Mouse (Mus musculus) brain, embryonic 18.5 days (tissue): ENCODE results near the gene Atrip.
A peak's percentile ranks its signal among the peaks of the same experiment; 100 is the strongest.

Source experiments
- DNase-seq: peaks from one replicate; pipeline ENCODE4 v3.0.0-alpha.2; 2012; ENCODE audit warnings: low read depth, low spot score

The Atrip gene

GRCm38 (mm10) chr9:109073661-109074573 is at the start of gene Atrip:
TSS of gene Atrip (minus strand) at chr9:109074124.
- peak; percentile 85 for DNase-seq

DNA sequence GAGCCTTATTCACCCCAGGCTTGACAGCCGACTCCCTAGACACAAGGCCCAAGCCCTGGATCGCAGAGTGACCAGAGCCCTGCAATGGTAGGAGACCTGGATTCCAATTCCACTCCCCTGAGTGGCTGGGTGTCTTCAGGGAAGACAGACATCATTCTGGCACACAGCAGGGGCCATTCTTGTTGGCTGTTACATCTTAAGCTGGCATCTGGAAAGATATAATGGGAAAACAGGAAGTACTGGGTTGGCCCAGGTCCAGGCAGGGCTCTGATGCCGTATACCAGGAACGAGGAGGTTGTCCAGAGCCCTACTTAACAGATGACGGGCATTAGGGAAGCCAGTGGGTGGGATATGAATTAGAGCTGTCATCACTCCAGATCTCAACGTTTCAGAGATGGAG is 49.3 kb upstream of the Atrip start:
- DNase-seq: no peak

DNA sequence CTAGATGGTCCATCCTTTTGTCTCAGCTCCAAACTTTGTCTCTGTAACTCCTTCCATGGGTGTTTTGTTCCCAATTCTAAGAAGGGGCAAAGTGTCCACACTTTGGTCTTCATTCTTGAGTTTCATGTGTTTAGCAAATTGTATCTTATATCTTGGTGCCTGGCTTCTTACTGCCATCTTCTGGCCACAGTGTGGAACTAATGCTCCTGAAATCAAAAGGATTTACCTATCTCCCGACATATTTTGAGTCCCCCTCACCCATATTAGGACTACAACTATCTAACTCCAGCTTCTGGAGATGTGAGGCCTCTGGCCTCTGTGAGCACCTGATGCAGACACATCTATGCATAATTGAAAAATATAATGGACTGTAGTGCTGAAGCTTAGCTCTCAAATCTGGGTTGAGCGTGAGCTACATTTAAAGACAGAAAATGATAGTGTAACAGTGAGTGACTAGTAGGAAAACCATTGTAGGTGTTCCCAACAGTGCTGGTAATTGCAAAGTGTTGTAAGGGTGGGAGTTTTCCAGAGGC is 48.7 kb upstream of the Atrip start:
- DNase-seq: no peak

GRCm38 (mm10) chr9:109120956-109121355 is 47.0 kb upstream of the Atrip start:
- DNase-seq: no peak

- DNase-seq: no peak
These were observed 45.6 kb upstream of the Atrip start for GRCm38 (mm10) chr9:109119571-109119970.

GRCm38 (mm10) chr9:109118106-109118505 is 44.2 kb upstream of the Atrip start:
- no peak for DNase-seq

GRCm38 (mm10) chr9:109116205-109116604 is 42.3 kb upstream of the Atrip start:
- no peak for DNase-seq

GRCm38 (mm10) chr9:109114871-109115270 is 40.9 kb upstream of the Atrip start:
- no peak for DNase-seq

GRCm38 (mm10) chr9:109114276-109114675 is 40.4 kb upstream of the Atrip start:
- no peak for DNase-seq

- no peak for DNase-seq
These were observed 39.4 kb upstream of the Atrip start for GRCm38 (mm10) chr9:109113331-109113730.

- DNase-seq: no peak
These were observed 37.7 kb upstream of the Atrip start for GRCm38 (mm10) chr9:109111591-109111990.

DNA sequence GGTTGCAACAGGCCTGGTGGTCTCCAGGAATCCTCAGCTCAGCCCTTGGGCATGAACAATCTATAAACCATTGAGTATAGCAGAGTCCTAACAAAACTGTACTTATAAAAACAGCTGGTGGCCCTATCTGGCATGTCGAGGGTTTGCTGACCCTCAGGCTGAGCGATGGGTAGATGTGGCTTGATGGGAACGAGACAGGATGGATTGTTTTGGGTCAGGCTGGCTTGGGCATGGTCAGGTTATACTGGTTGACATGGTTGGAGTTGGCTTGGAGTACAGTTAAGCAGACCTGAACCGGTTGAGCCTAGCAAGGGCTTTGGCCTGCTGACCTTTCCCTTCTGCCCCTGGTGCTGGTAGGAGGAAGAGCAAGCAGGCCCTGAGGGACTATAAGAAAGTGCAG is 37.2 kb upstream of the Atrip start:
- DNase-seq: no peak

DNA sequence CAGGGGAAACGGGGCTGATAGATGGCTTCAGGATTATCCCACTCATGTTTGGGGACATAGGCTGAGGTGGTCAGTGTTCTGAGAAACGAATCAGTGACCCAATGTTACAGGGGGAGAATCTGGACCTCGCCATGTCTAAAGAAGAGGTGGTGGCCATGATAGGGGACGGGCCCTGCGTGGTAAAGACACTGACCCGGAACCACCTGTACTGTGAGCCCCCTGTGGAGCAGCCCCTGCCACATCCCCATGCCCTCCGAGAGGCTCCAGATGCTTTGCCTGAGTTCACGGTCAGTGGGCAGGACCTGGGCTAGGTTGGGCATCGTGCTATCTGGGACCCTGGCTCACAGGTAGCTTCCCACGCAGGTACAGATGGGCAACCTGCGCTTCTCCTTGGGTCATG is 36.3 kb upstream of the Atrip start:
- DNase-seq: no peak

DNA sequence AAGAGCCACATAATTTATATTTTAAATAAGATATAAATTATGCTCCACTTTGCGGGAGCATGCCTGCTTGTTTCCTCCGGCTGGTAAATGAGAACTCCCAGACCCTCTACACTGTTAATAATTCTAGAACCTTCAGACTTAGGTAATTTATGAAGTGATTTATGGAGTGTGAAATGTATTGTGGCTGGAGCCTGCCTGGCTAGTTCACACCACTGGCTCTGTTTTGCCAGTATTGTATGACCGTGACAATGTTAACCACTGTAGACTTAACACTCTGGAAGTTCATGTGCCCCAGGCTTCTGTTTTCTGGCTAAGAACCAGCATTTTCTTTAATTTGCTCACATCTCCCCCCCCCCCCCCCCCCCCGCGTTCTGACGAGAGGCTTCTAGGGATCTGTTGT is 33.4 kb upstream of the Atrip start:
- DNase-seq: no peak

DNA sequence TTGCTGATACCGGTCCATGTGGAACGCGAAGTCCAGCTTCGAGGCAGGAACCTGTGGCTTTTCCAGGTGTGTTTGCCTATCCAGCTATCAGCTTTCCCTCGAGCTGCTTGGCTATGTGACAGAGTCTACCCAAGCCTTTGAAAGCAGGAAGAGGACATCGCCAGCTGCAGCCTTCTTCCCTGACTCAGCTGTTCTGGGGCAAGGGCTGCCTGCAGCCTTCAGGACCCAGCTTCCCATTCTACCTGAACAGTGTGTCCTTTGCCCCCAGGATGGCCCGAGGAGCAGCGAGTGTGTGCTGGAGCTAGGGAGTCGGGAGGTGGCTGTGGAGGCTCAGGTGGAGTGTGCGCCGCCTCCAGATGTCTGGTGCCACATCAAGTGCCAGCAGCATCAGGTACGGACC is 31.7 kb upstream of the Atrip start:
- no peak for DNase-seq

GRCm38 (mm10) chr9:109105011-109105410 is 31.1 kb upstream of the Atrip start:
- no peak for DNase-seq

- no peak for DNase-seq
These were observed 30.2 kb upstream of the Atrip start for GRCm38 (mm10) chr9:109104083-109104482.

GRCm38 (mm10) chr9:109103250-109103649 is 29.3 kb upstream of the Atrip start:
- no peak for DNase-seq

- DNase-seq: no peak
These were observed 28.6 kb upstream of the Atrip start for GRCm38 (mm10) chr9:109102541-109102940.

DNA sequence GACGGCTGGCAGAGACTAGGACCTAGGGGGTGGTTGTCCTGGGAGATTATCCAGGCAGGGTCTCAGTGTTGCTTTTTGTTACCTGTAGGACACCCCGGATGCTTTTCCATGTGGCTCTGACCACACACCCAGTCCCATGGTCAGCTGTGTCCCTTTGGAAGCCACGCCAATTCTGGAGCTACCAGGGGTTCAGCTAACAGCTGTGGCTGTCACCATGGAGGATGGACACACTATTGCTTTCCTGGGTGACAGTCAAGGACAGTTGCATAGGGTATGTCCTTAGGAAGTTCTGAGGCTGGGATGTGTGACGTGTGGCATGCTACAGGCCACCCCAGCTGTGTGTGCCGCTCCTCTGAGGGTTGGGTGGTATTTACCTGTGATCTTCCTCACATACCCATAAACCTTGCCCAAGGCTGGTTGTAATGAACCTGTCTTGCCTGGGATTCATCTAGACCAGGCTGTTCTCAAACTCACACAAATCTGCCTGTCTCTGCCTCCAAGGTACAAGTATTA is 28.1 kb upstream of the Atrip start:
- DNase-seq: no peak

DNA sequence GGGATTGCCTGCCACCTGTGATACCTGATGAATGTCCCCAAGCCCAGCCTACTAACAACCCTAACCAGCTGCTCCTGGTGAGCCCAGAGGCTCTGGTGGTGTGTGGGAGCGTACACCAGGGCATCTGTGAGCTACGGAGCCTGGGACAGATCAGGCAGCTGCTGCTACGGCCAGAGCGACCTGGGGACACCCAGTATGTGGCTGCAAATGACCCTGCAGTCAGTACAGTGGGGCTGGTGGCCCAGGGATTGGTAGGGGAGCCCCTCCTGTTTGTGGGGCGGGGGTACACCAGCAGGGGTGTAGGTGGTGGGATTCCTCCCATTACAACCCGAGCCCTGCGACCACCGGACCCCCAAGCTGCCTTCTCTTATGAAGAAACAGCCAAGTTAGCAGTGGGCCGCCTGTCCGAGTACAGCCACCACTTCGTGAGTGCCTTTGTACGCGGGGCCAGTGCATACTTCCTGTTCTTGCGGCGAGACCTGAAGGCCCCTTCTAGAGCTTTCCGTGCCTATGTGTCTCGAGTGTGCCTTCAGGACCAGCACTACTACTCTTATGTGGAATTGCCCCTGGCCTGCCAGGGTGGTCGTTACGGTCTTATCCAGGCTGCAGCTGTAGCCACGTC is 26.5 kb upstream of the Atrip start:
- no peak for DNase-seq

DNA sequence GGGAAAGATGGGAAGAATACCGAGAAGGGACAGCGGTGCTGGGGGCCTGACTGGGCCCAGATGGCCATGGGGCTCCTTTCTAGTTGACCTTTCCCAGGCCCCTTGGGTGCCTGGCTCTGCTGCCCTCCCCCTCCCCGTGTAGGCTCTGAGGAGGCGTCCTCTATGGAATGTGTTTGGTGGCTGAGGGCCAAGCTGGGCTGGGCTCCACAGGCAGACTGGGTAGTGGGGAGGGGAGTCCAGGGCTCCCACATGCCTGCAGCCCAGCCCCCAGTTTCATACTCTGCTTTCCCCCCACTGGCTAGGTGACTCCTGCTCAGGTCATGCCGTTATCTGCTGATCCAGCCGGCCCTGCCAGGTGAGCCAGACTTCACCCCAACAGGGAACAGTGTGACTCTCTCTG is 25.0 kb upstream of the Atrip start:
- DNase-seq: no peak

DNA sequence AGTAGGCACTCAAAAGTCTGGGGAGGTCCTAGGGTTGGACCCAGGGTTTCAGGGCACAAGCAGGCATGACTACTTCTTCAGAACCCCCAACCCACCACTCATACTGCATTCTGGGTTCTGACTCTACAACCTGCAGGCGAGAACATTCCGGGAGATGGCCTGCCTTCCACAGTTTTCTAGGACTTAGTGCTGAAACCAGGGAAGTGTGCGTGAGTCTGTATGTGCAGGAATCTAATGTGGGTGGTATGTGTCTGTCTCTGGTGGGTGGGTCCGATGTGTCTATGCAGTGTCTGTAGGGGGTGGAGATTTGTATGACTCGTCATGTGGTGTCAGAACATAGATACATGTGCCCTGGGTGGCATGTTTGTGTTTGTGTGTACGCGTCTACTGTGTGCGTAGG is 24.4 kb upstream of the Atrip start:
- no peak for DNase-seq
